Mouse (Mus musculus): Measurements from ENCODE around the gene Amd2.

The Amd2 gene

GRCm38 (mm10) chr10:35711792-35712191 lies at the start of gene Amd2:
Gene Amd2, minus strand, starts transcription at chr10:35711892.
- no peak for DNase-seq (ENCODE audit: low spot score)

- DNase-seq (ENCODE audit: low spot score) = no peak
These were observed 49.6 kb upstream of the Amd2 start for GRCm38 (mm10) chr10:35761280-35761679.

- no peak for DNase-seq (ENCODE audit: low spot score)
These were observed 25.9 kb upstream of the Amd2 start for GRCm38 (mm10) chr10:35737639-35738038.

GRCm38 (mm10) chr10:35714266-35714665 lies 2.6 kb upstream of the Amd2 start:
- no peak for DNase-seq (ENCODE audit: low spot score)
